ENCODE assay signal across 17 mouse cellular contexts in the genomic region with DNA sequence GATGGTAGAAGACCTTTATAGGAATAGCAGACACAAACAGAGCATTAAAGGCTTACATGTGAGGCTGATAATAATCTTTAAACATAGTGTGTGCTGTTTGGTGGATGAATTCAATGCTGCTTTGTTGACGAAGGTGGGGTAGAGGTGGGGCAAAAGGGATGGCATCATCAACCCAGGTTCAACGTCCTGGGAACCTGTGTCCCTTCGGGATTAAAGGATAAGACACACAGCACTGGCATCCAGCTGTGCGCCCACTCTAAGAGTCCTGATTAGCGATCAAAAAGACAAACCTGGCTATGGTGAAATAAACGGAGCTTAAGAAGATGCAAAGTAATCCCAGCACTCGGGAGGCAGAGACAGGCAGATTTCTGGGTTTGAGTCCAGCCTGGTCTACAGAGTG.
"Had no signal": no experiment of that assay in that cellular context is flagged by ENCODE, and none has a peak within 500 bp of the region (broad histone marks: within the 10 kb centered on the region; RNA-seq: fewer than 3 reads in every experiment).

No protein-coding gene starts in this region.

- H3K4me2 ChIP-seq: lung, embryonic 15.5 days; midbrain, embryonic 11.5 days; midbrain, embryonic 13.5 days; midbrain, embryonic 15.5 days; neural tube, embryonic 12.5 days; stomach, embryonic 15.5 days had no signal

- H3K27me3 ChIP-seq: lung, embryonic 15.5 days; megakaryocyte, embryonic 14.5 days; midbrain, embryonic 13.5 days; midbrain, embryonic 15.5 days; neural tube, embryonic 12.5 days; stomach, embryonic 15.5 days had no signal

- H3K36me3 ChIP-seq: midbrain, embryonic 15.5 days; stomach, embryonic 15.5 days had no signal

- H3K9me3 ChIP-seq: lung, embryonic 15.5 days; midbrain, embryonic 13.5 days; midbrain, embryonic 15.5 days; neural tube, embryonic 12.5 days; stomach, embryonic 15.5 days had no signal

- H3K9ac ChIP-seq: lung, embryonic 15.5 days; midbrain, embryonic 13.5 days; midbrain, embryonic 15.5 days; neural tube, embryonic 12.5 days; stomach, embryonic 15.5 days had no signal

- H3K27ac ChIP-seq: lung, embryonic 15.5 days; macrophage; midbrain, embryonic 13.5 days; midbrain, embryonic 15.5 days; neural tube, embryonic 12.5 days; stomach, embryonic 15.5 days; stomach, postnatal 0 days had no signal

- H3K4me1 ChIP-seq: lung, embryonic 15.5 days; midbrain, embryonic 15.5 days; neural tube, embryonic 12.5 days; stomach, embryonic 15.5 days had no signal

- DNase-seq: lung, adult 2 months; lung, postnatal 14 days; lung, postnatal 36 days; right cerebral cortex, postnatal 14 days; thymus, adult 2 months; thymus, postnatal 25 days; thymus, postnatal 4 days had no signal

- H3K4me3 ChIP-seq: lung, embryonic 15.5 days; megakaryocyte, embryonic 14.5 days; midbrain, embryonic 13.5 days; midbrain, embryonic 15.5 days; neural tube, embryonic 12.5 days; stomach, embryonic 15.5 days had no signal

- ATAC-seq: lung, postnatal 0 days; midbrain, embryonic 13.5 days; midbrain, embryonic 15.5 days had no signal
